Mouse (Mus musculus) hindbrain, embryonic 16.5 days (tissue): ENCODE measurements at regions not wholly inside any gene's neighbourhood (a gene's known extent, or its start where the extent isn't known, plus 50 kb on each side); places are given as distances from the start of the nearest gene placed in this dataset.

Experiments used
- ATAC-seq: fragments of 200-750 bp; cut with Nextera tagmentation; 2 replicates; pipeline ENCODE4 v1.8.0; 2017; ENCODE audit warnings: moderate TSS enrichment, moderate library complexity
- H3K27ac ChIP-seq: fragments of 300-500 bp; sonication (generic); 2 replicates; pipeline ENCODE4 v1.5.1; 2014; ENCODE audit warnings: low read depth, mild to moderate bottlenecking, control low read depth, low read length, moderate library complexity
- H3K27me3 ChIP-seq: fragments of 300-500 bp; sonication (generic); replicated peaks from 2 replicates; pipeline ENCODE4 v1.6.1; 2014; ENCODE audit warnings: low read length; ENCODE audit not compliant: control insufficient read depth, insufficient read depth
- H3K36me3 ChIP-seq: fragments of 300-500 bp; sonication (generic); 2 replicates; pipeline ENCODE4 v1.6.1; 2014; ENCODE audit warnings: mild to moderate bottlenecking, low read length, moderate library complexity, mixed read lengths; ENCODE audit not compliant: control insufficient read depth, insufficient read depth
- H3K4me1 ChIP-seq: fragments of 300-500 bp; sonication (generic); 2 replicates; pipeline ENCODE4 v1.6.1; 2014; ENCODE audit warnings: low read depth, low read length; ENCODE audit not compliant: control insufficient read depth, insufficient read depth
- H3K4me2 ChIP-seq: fragments of 300-500 bp; sonication (generic); 2 replicates; pipeline ENCODE4 v1.6.1; 2014; ENCODE audit warnings: mild to moderate bottlenecking, low read length, control low read depth, moderate library complexity
- H3K4me3 ChIP-seq: fragments of 300-500 bp; sonication (generic); 2 replicates; pipeline ENCODE4 v1.5.1; 2014; ENCODE audit warnings: mild to moderate bottlenecking, low read length, control low read depth, moderate library complexity
- H3K9ac ChIP-seq: fragments of 300-500 bp; sonication (generic); 2 replicates; pipeline ENCODE4 v1.6.1; 2014; ENCODE audit warnings: low read depth, mild to moderate bottlenecking, control low read depth, low read length, moderate library complexity
- H3K9me3 ChIP-seq: fragments of 300-500 bp; sonication (generic); 2 replicates; pipeline ENCODE4 v1.6.1; 2014; ENCODE audit warnings: mild to moderate bottlenecking, low read length, moderate library complexity; ENCODE audit not compliant: control insufficient read depth
- WGBS: fragments of 180-500 bp; shearing (Covaris S2); extraction: QIAGEN DNeasy Blood & Tissue Kit; methylation state at CpG from one replicate; pipeline ENCODE4 v1.1.7; 2014; 5-methylcytosine and 5-hydroxymethylcytosine counted together

DNA sequence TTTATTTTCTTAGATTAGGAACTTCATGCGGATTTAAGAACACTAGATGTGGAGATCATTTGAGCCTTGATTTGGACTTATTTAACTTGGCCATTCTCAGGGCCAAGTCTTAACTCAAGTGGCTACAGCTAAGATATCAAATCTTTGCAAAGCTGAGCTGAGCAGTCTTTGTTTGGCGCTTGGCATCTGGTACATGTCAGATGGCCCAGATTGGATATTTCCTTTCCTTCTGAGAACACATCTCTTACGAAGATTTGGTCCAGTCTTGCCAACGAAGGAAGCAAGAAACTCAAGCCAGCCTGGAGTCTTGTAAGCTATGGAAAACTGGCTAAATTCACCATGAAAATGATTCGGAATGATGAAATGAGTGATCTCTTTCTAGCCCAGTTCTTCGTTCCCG is 59.1 kb upstream of the Cdc42ep3 start:
- H3K4me2 ChIP-seq = no peak overlapping the region
- H3K27me3 ChIP-seq = no peaks in the 10 kb centered on the region
- WGBS = 92% methylated on average over 7 of the region's 7 CpGs
- H3K36me3 ChIP-seq = no peaks in the 10 kb centered on the region
- no peak overlapping the region for H3K9ac ChIP-seq
- no peak overlapping the region for H3K4me3 ChIP-seq
- no peak overlapping the region for H3K27ac ChIP-seq
- no peaks in the 10 kb centered on the region for H3K9me3 ChIP-seq
- H3K4me1 ChIP-seq = no peaks in the 10 kb centered on the region
- no peak for ATAC-seq

DNA sequence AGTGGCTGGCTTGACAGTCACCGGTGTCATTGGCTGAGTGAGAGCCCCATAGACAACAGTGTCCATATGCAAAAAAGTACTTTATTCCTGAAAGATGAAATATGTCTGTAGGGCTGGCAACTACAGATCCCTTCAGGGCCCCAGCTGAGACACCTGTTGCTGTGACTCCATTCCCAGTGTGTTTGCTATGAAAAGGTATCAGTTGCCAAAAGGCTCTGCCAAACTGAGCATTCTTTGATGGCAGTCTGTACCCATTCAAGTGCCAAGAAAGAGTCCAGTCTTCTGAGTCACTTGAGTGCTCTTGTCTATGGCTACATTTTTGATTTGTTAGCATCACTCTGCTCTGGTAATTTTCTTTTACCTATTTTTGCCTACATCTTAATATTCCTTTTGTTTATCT is 63.1 kb upstream of the Cdc42ep3 start:
- no peak for ATAC-seq
- Histone ChIP-seq H3K4me3 (no peak overlapping the region), H3K4me1 (no peaks in the 10 kb centered on the region), H3K9ac (no peak overlapping the region), H3K36me3 (no peaks in the 10 kb centered on the region), H3K9me3 (no peaks in the 10 kb centered on the region), H3K4me2 (no peak overlapping the region), H3K27me3 (no peaks in the 10 kb centered on the region), H3K27ac (no peak overlapping the region)
- WGBS = 90% methylated on average over 1 of the region's 1 CpGs

DNA sequence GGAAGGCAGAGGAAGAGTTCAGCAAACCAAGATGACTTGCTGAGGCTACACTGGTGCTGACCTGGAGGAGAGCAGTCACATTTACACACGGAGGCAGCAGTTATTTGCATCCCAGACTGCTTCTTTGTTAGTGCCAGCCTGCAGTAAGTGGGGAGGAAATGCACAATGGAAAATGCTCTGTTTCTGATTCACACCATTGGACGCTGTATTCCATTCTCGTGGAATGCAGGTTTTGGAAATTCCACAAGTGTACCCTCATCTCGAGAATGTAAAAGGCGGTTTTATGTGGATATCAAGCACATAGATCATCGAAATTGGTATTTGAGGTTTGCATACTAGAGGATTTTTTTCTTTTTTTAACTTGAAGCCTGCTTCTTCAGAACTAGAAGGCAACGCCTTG is 66.7 kb upstream of the Cdc42ep3 start:
- no peak overlapping the region for H3K27ac ChIP-seq
- H3K4me2 ChIP-seq = no peak overlapping the region
- no peaks in the 10 kb centered on the region for H3K4me1 ChIP-seq
- WGBS = 69% methylated on average over 7 of the region's 7 CpGs
- no peaks in the 10 kb centered on the region for H3K9me3 ChIP-seq
- H3K27me3 ChIP-seq = no peaks in the 10 kb centered on the region
- H3K4me3 ChIP-seq = no peak overlapping the region
- ATAC-seq = no peak
- no peak overlapping the region for H3K9ac ChIP-seq
- no peaks in the 10 kb centered on the region for H3K36me3 ChIP-seq

DNA sequence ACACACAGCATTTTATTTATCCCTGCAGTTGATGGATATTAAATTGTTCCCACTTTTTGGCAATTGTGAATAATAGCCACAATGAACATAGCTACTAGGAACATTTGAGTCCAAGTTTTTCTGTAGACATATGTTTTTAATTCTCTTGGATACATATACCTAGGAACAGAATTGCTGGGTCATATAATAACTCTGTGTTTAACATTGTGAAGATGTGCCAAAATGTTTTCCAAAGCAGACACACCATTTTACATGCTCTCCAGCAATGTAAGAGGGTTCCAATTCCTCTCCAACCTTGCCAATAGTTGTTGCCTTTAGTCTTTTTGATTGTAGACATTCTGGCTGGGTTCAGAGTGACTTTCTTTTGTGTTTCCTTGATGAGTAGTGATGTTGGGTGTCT is 84.3 kb upstream of the Cdc42ep3 start:
- no peaks in the 10 kb centered on the region for H3K4me1 ChIP-seq
- H3K27ac ChIP-seq = no peak overlapping the region
- H3K27me3 ChIP-seq = no peaks in the 10 kb centered on the region
- H3K9me3 ChIP-seq = no peaks in the 10 kb centered on the region
- no peak for ATAC-seq
- H3K36me3 ChIP-seq = no peaks in the 10 kb centered on the region
- H3K4me3 ChIP-seq = no peak overlapping the region
- H3K4me2 ChIP-seq = no peak overlapping the region
- H3K9ac ChIP-seq = no peak overlapping the region

DNA sequence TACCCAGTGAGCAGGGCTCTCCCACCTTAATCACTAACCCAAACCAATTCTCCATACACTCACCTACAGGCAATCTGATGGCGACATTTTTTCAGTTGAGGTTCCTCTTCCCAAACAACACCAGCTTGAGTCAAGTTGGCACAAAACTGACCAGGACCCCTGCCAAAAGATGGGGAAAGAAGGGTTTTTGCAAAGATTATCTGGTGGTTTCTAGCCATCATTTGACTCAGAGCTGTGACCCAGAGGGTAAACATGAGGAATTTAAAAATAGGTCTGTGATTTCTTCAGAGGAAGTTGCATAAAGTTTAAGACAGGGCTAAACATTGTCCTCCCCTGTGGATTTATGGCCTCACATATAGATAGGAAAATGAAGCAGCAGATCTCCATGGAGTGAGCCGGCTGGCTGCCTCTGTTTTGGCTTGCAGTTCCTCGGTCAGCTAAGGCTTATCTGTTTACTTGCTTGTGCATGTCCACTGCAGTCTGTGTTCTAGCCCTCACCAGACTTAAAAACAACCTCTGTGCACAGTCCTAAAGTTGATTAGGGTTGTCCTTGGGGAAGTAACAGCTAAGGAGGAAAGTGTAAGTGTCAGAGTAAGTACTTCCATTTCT is 87.7 kb upstream of the Cdc42ep3 start:
- no peak overlapping the region for H3K27ac ChIP-seq

DNA sequence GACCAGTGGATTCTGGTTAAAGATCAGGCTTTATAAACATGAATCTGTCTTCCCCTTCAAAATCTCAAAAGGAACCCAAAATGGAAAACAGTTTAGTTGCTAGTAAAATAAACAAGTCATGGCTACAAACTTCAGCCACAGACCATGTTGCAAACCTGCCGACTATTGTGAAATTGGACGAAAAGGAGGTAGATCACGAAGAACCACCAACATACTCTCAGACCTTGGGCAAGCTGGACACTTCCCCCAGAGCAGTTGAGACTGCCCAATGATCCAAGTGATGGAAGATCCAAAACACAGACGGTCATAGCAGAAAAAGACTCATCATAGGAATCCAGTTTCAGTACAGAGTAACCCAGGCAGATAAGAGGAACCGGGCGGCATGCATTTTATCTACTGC is 92.3 kb upstream of the Cdc42ep3 start:
- no peaks in the 10 kb centered on the region for H3K27me3 ChIP-seq
- H3K9ac ChIP-seq = no peak overlapping the region
- no peaks in the 10 kb centered on the region for H3K9me3 ChIP-seq
- no peak overlapping the region for H3K4me2 ChIP-seq
- no peak overlapping the region for H3K27ac ChIP-seq
- no peaks in the 10 kb centered on the region for H3K4me1 ChIP-seq
- ATAC-seq = no peak
- H3K4me3 ChIP-seq = no peak overlapping the region
- H3K36me3 ChIP-seq = no peaks in the 10 kb centered on the region
- WGBS = 96% methylated on average over 6 of the region's 6 CpGs

More for the DNA sequence above, 87.7 kb upstream of the Cdc42ep3 start:
- Histone ChIP-seq H3K27me3 (no peaks in the 10 kb centered on the region), H3K4me3 (no peak overlapping the region), H3K4me1 (no peaks in the 10 kb centered on the region), H3K9me3 (no peaks in the 10 kb centered on the region), H3K9ac (no peak overlapping the region), H3K4me2 (no peak overlapping the region), H3K36me3 (no peaks in the 10 kb centered on the region)
- ATAC-seq = no peak
- 90% methylated on average over 3 of the region's 3 CpGs for whole genome bisulfite sequencing

DNA sequence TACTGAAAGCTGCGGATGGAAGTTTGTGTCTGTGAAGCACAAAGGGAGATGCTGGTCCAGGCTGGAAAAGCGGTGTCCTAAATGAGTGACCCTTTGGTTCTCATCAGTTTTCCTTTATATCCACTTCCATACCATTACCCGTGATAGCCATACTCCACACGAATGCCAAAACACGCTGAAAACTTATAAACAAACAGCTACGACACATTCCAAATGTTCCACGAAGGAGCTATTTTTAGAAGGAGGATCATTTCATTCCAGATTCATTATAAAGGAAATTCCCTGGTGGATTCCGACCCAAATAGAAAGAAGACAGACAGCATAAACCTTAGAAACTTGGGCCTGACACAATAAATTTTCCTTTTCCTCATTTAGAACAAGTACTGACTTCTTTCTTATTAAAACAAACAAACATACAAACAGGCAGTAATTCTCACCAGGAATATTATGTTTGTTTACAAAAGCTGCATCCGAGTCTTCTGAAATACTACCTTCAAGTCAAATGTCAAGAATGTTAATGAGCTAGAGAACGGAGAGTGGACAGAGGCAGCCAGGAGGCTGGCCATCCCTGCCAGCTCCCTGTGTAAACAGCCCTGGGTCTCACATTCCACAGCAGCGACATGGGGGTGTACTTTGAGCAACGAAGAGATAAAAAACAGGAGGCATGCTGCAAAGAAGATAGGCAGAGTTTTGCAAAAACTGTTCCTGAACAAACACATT is 96.4 kb upstream of the Cdc42ep3 start:
- 30% methylated on average over 12 of the region's 12 CpGs for WGBS
- ATAC-seq = no peak
- no peaks in the 10 kb centered on the region for H3K4me1 ChIP-seq
- H3K4me2 ChIP-seq = no peak overlapping the region
- no peaks in the 10 kb centered on the region for H3K9me3 ChIP-seq
- no peak overlapping the region for H3K27ac ChIP-seq
- H3K4me3 ChIP-seq = no peak overlapping the region
- H3K9ac ChIP-seq = no peak overlapping the region
- H3K36me3 ChIP-seq = no peaks in the 10 kb centered on the region
- no peaks in the 10 kb centered on the region for H3K27me3 ChIP-seq

DNA sequence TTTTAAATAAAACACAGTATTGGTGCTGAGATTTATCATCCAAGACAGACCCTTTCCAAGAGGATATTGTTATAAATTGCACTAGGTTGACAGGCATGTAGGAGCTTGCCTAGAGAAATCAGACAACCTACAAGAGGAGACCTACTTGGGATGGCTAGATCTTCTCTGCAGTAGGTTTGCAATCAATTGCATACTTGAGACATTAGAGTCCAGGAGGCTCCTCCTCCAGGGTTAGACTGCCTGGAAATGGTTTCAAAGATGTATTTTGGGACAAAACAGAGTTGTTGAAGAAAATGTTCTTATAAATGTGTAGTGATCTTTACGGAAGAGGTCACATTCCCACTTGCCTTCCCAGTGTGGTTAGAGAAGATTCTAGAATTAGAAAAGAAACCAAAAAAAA is 98.9 kb upstream of the Cdc42ep3 start:
- WGBS = 100% methylated on average over 1 of the region's 1 CpGs
- no peak overlapping the region for H3K4me3 ChIP-seq
- no peak for ATAC-seq
- no peak overlapping the region for H3K27ac ChIP-seq
- H3K4me2 ChIP-seq = no peak overlapping the region
- H3K36me3 ChIP-seq = no peaks in the 10 kb centered on the region
- H3K4me1 ChIP-seq = no peaks in the 10 kb centered on the region
- H3K9me3 ChIP-seq = no peaks in the 10 kb centered on the region
- H3K27me3 ChIP-seq = no peaks in the 10 kb centered on the region
- H3K9ac ChIP-seq = no peak overlapping the region

DNA sequence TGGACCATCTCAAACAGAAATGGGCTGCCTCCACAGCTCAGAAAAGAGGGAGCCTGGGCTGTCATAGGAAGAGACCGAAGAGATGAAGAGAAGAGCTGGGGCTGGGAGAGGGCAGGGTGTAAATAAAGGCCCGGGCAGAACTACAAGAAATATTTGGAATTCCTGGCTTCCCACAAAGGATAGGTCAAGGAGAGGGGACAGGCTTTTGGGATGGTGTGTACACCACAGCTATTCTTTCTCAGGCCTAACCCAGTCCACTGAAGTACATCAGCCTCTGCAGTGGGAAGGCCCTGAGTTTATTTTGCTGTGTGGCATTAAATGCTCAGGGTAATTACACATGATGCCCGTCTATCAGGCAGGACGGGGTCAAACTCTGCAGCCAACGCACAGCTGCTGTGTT is 99.6 kb upstream of the Cdc42ep3 start:
- Histone ChIP-seq H3K27me3 (no peaks in the 10 kb centered on the region), H3K36me3 (no peaks in the 10 kb centered on the region), H3K9me3 (no peaks in the 10 kb centered on the region), H3K4me1 (no peaks in the 10 kb centered on the region), H3K27ac (no peak overlapping the region), H3K4me3 (no peak overlapping the region), H3K4me2 (no peak overlapping the region), H3K9ac (no peak overlapping the region)
- no peak for ATAC-seq
- 34% methylated on average over 5 of the region's 5 CpGs for WGBS
